Mouse (Mus musculus): ENCODE results near the gene Aipl1. TPM values are rescaled to one million over a fixed set of nuclear protein-coding genes. Genes with fewer than 3 reads are reported as not detected.

Aipl1 gene
- polyA plus RNA-seq, 1 experiment: not detected

- TF ChIP-seq POLR2A (IDR thresholded peaks at IDR 0.05; ENCODE audit: insufficient read depth, low read depth, low read length): no peak
- TF ChIP-seq CTCF (IDR thresholded peaks at IDR 0.05; ENCODE audit: insufficient read depth, low read depth, low read length): no peak
- H3K4me3 ChIP-seq (ENCODE audit: insufficient read depth, low read depth, low read length): no peak overlapping the region
- H3K4me1 ChIP-seq (ENCODE audit: control insufficient read depth, insufficient read depth, low read length): peaks cover 65% of the 10 kb centered on the region
- H3K27ac ChIP-seq (ENCODE audit: insufficient read depth, low read depth, low read length): no peak overlapping the region
- 90% methylated on average over 9 of the region's 9 CpGs for WGBS
Observed at GRCm38 (mm10) chr11:72070733-72071132, 33.4 kb upstream of the Aipl1 start.

- Histone ChIP-seq H3K4me3 (ENCODE audit: insufficient read depth, low read depth, low read length) (no peak overlapping the region), H3K4me1 (ENCODE audit: control insufficient read depth, insufficient read depth, low read length) (peaks cover 64% of the 10 kb centered on the region), H3K27ac (ENCODE audit: insufficient read depth, low read depth, low read length) (no peak overlapping the region; the same call in 1 of the 2 replicates)
- TF ChIP-seq CTCF (IDR thresholded peaks at IDR 0.05; ENCODE audit: insufficient read depth, low read depth, low read length) (no peak), POLR2A (IDR thresholded peaks at IDR 0.05; ENCODE audit: insufficient read depth, low read depth, low read length) (no peak)
- 39% methylated on average over 7 of the region's 7 CpGs for WGBS
Observed at GRCm38 (mm10) chr11:72068026-72068425, 30.7 kb upstream of the Aipl1 start.

GRCm38 (mm10) chr11:72067326-72067725 lies 30.0 kb upstream of the Aipl1 start:
- 88% methylated on average over 5 of the region's 5 CpGs for WGBS
- TF ChIP-seq POLR2A (IDR thresholded peaks at IDR 0.05; ENCODE audit: insufficient read depth, low read depth, low read length) (no peak), CTCF (IDR thresholded peaks at IDR 0.05; ENCODE audit: insufficient read depth, low read depth, low read length) (no peak)

GRCm38 (mm10) chr11:72066330-72066729 lies 29.0 kb upstream of the Aipl1 start:
- 0 out of 2 replicates have a peak overlapping the region, but pooled peaks have one; percentile 94 for H3K27ac ChIP-seq (ENCODE audit: insufficient read depth, low read depth, low read length)
- H3K4me1 ChIP-seq (ENCODE audit: control insufficient read depth, insufficient read depth, low read length): peaks cover 54% of the 10 kb centered on the region
- no peak overlapping the region for H3K4me3 ChIP-seq (ENCODE audit: insufficient read depth, low read depth, low read length)
- TF ChIP-seq CTCF (IDR thresholded peaks at IDR 0.05; ENCODE audit: insufficient read depth, low read depth, low read length): no peak
- TF ChIP-seq POLR2A (IDR thresholded peaks at IDR 0.05; ENCODE audit: insufficient read depth, low read depth, low read length): no peak
- WGBS: 54% methylated on average over 6 of the region's 6 CpGs

More at GRCm38 (mm10) chr11:72067326-72067725, 30.0 kb upstream of the Aipl1 start:
- Histone ChIP-seq H3K4me1 (ENCODE audit: control insufficient read depth, insufficient read depth, low read length) (peaks cover 59% of the 10 kb centered on the region), H3K4me3 (ENCODE audit: insufficient read depth, low read depth, low read length) (no peak overlapping the region), H3K27ac (ENCODE audit: insufficient read depth, low read depth, low read length) (no peak overlapping the region)

- TF ChIP-seq CTCF (IDR thresholded peaks at IDR 0.05; ENCODE audit: insufficient read depth, low read depth, low read length): no peak
- TF ChIP-seq POLR2A (IDR thresholded peaks at IDR 0.05; ENCODE audit: insufficient read depth, low read depth, low read length): no peak
- WGBS: 23% methylated on average over 8 of the region's 8 CpGs
- H3K4me1 ChIP-seq (ENCODE audit: control insufficient read depth, insufficient read depth, low read length): peaks cover 45% of the 10 kb centered on the region
- H3K4me3 ChIP-seq (ENCODE audit: insufficient read depth, low read depth, low read length): no peak overlapping the region
- peak overlapping the region; percentile 94 for H3K27ac ChIP-seq (ENCODE audit: insufficient read depth, low read depth, low read length)
Observed at GRCm38 (mm10) chr11:72065103-72065502, 27.8 kb upstream of the Aipl1 start.

- H3K27ac ChIP-seq (ENCODE audit: insufficient read depth, low read depth, low read length): no peak overlapping the region
- no peak overlapping the region for H3K4me3 ChIP-seq (ENCODE audit: insufficient read depth, low read depth, low read length)
- 91% methylated on average over 6 of the region's 6 CpGs for WGBS
- peaks cover 45% of the 10 kb centered on the region for H3K4me1 ChIP-seq (ENCODE audit: control insufficient read depth, insufficient read depth, low read length)
- TF ChIP-seq POLR2A (IDR thresholded peaks at IDR 0.05; ENCODE audit: insufficient read depth, low read depth, low read length) (no peak), CTCF (IDR thresholded peaks at IDR 0.05; ENCODE audit: insufficient read depth, low read depth, low read length) (no peak)
Observed at GRCm38 (mm10) chr11:72064414-72064813, 27.1 kb upstream of the Aipl1 start.

GRCm38 (mm10) chr11:72061093-72061620 lies 23.8 kb upstream of the Aipl1 start:
- no peak overlapping the region for H3K27ac ChIP-seq (ENCODE audit: insufficient read depth, low read depth, low read length)
- H3K4me1 ChIP-seq (ENCODE audit: control insufficient read depth, insufficient read depth, low read length): peaks cover 47% of the 10 kb centered on the region
- TF ChIP-seq POLR2A (IDR thresholded peaks at IDR 0.05; ENCODE audit: insufficient read depth, low read depth, low read length): no peak
- whole genome bisulfite sequencing: 86% methylated on average over 13 of the region's 13 CpGs
- no peak overlapping the region for H3K4me3 ChIP-seq (ENCODE audit: insufficient read depth, low read depth, low read length)

- no peak for TF ChIP-seq CTCF (IDR thresholded peaks at IDR 0.05; ENCODE audit: insufficient read depth, low read depth, low read length)
- TF ChIP-seq POLR2A (IDR thresholded peaks at IDR 0.05; ENCODE audit: insufficient read depth, low read depth, low read length): no peak
- Histone ChIP-seq H3K4me1 (ENCODE audit: control insufficient read depth, insufficient read depth, low read length) (peaks cover 45% of the 10 kb centered on the region), H3K27ac (ENCODE audit: insufficient read depth, low read depth, low read length) (no peak overlapping the region), H3K4me3 (ENCODE audit: insufficient read depth, low read depth, low read length) (no peak overlapping the region)
- WGBS: 80% methylated on average over 9 of the region's 9 CpGs
Observed at GRCm38 (mm10) chr11:72060416-72060815, 23.1 kb upstream of the Aipl1 start.

GRCm38 (mm10) chr11:72057166-72057565 lies 19.9 kb upstream of the Aipl1 start:
- H3K27ac ChIP-seq (ENCODE audit: insufficient read depth, low read depth, low read length): no peak overlapping the region

More at GRCm38 (mm10) chr11:72057166-72057565, 19.9 kb upstream of the Aipl1 start:
- peaks cover 37% of the 10 kb centered on the region for H3K4me1 ChIP-seq (ENCODE audit: control insufficient read depth, insufficient read depth, low read length)
- WGBS: 69% methylated on average over 3 of the region's 3 CpGs
- no peak overlapping the region for H3K4me3 ChIP-seq (ENCODE audit: insufficient read depth, low read depth, low read length)
- TF ChIP-seq POLR2A (IDR thresholded peaks at IDR 0.05; ENCODE audit: insufficient read depth, low read depth, low read length): no peak
- TF ChIP-seq CTCF (IDR thresholded peaks at IDR 0.05; ENCODE audit: insufficient read depth, low read depth, low read length): no peak
